Mouse (Mus musculus) bone marrow, adult 2 months (tissue): Measurements from ENCODE around the gene Zfp819.

Source experiments
- CTCF ChIP-seq: fragments of 200-500 bp; IDR thresholded peaks from 2 replicates; pipeline ENCODE4 v1.5.1; 2011; ENCODE audit warnings: low read length, control low read depth; ENCODE audit not compliant: control insufficient read depth, insufficient read depth
- POLR2A ChIP-seq: fragments of 200-500 bp; IDR thresholded peaks from 2 replicates; pipeline ENCODE4 v1.6.1; 2011; ENCODE audit warnings: low read depth, mild to moderate bottlenecking, control low read depth, low read length, borderline replicate concordance; ENCODE audit not compliant: control insufficient read depth

DNA sequence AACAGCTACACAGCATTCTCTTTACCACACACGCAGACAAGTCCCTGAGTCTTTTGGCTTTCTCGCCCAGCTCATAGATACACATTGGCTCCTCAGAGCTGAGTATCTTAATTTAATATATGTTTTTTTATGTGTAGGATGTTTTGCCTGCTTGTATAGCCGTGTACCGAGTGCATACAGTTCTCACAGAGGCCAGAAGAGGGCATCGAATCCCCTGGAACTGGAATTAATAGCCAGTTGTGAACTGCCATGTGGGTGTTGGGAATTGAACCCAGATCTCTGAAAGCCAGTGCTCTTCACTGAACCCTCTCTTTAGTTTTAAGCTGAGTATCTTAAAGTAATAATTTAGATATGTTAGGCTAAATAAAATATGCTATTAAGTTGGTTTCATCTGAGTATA, 22.2 kb upstream of the Zfp819 start:
- TF ChIP-seq POLR2A: no peak
- peak; percentile 34; the same call in 1 of the 2 replicates for TF ChIP-seq CTCF
